ENCODE assay signal across 11 mouse cellular contexts in genomic region chr4:141303402-141304222, GRCm38 (mm10). TPM values are rescaled to one million over a fixed set of nuclear protein-coding genes. Genes with fewer than 3 reads are reported as not detected.
DNase-seq lines count a peak whose midpoint lies in the region; ATAC-seq and TF ChIP-seq lines count a peak whose summit lies in the region.
"Had no signal": no experiment of that assay in that cellular context is flagged by ENCODE, and none has a peak within 500 bp of the region (broad histone marks: within the 10 kb centered on the region; RNA-seq: fewer than 3 reads in every experiment).

No protein-coding gene starts in this region.

- ATAC-seq in kidney, embryonic 16.5 days (ENCODE audit: low FRiP score, low TSS enrichment) = peak; percentile 59
- ATAC-seq in embryonic facial prominence, embryonic 15.5 days (ENCODE audit: insufficient number of reproducible peaks, low FRiP score, low TSS enrichment, low read depth) = no peak
- ATAC-seq in liver, embryonic 14.5 days (ENCODE audit: insufficient read depth) = no peak
- ATAC-seq in erythroid progenitor cell, adult 5-6 weeks (replicated peaks; ENCODE audit: low FRiP score, poor library complexity, severe bottlenecking) = no peak
- ATAC-seq: forebrain, embryonic 14.5 days had no signal

- peaks cover 58% of the 10 kb centered on the region for H3K4me1 ChIP-seq in kidney, embryonic 16.5 days (ENCODE audit: insufficient read depth, low read length)
- H3K4me1 ChIP-seq in bone marrow, adult 2 months (ENCODE audit: control insufficient read depth, insufficient read depth, low read length) = no peaks in the 10 kb centered on the region
- peaks cover 47% of the 10 kb centered on the region for H3K4me1 ChIP-seq in embryonic facial prominence, embryonic 15.5 days
- H3K4me1 ChIP-seq in liver, embryonic 14.5 days (replicated peaks; ENCODE audit: control insufficient read depth in 2 of 2, insufficient read depth in 2 of 2, low read length in 1 of 2) = peaks cover 0 to 5% of the 10 kb centered on the region in 2 experiments; a peak in 1 of 4 replicates
- peaks cover 31% of the 10 kb centered on the region for H3K4me1 ChIP-seq in thymus, adult 2 months (replicated peaks; ENCODE audit: control insufficient read depth, insufficient read depth, low read length)

- peaks cover 2% of the 10 kb centered on the region; the same call in 1 of the 2 replicates for H3K36me3 ChIP-seq in kidney, embryonic 16.5 days (ENCODE audit: insufficient read depth, low read length)
- H3K36me3 ChIP-seq in embryonic facial prominence, embryonic 15.5 days = no peaks in the 10 kb centered on the region
- H3K36me3 ChIP-seq in liver, embryonic 14.5 days (replicated peaks; ENCODE audit: control insufficient read depth, insufficient read depth, low read depth) = no peaks in the 10 kb centered on the region
- H3K36me3 ChIP-seq in thymus, adult 2 months (ENCODE audit: control insufficient read depth, insufficient read depth, low read length) = no peaks in the 10 kb centered on the region

- H3K4me3 ChIP-seq in kidney, embryonic 16.5 days (ENCODE audit: low read length) = peak overlapping the region; percentile 68
- peak overlapping the region; percentile 11 for H3K4me3 ChIP-seq in bone marrow, adult 2 months (replicated peaks; ENCODE audit: control insufficient read depth, low read depth, low read length)
- peak overlapping the region; percentile 63 for H3K4me3 ChIP-seq in embryonic facial prominence, embryonic 15.5 days (replicated peaks)
- H3K4me3 ChIP-seq in liver, embryonic 14.5 days (ENCODE audit: insufficient read depth in 1 of 2, low read depth in 2 of 2, low read length in 2 of 2) = no peak overlapping the region
- no peak overlapping the region for H3K4me3 ChIP-seq in thymus, adult 2 months (ENCODE audit: control insufficient read depth, insufficient read depth, low read length)

- peak overlapping the region; percentile 77 for H3K4me2 ChIP-seq in kidney, embryonic 16.5 days (replicated peaks; ENCODE audit: low read depth, low read length)
- peak overlapping the region; percentile 95 for H3K4me2 ChIP-seq in embryonic facial prominence, embryonic 15.5 days (replicated peaks)
- peak overlapping the region; percentile 21; the same call in 1 of the 2 replicates for H3K4me2 ChIP-seq in liver, embryonic 14.5 days (ENCODE audit: low read depth)

- H3K27me3 ChIP-seq in kidney, embryonic 16.5 days (ENCODE audit: insufficient read depth, low read length) = no peaks in the 10 kb centered on the region
- H3K27me3 ChIP-seq in embryonic facial prominence, embryonic 15.5 days = peaks cover 19% of the 10 kb centered on the region
- H3K27me3 ChIP-seq in liver, embryonic 14.5 days (ENCODE audit: control insufficient read depth, insufficient read depth, low read length) = peaks cover 32% of the 10 kb centered on the region
- H3K27me3 ChIP-seq in thymus, adult 2 months (ENCODE audit: control insufficient read depth, insufficient read depth, low read length) = peaks cover 20% of the 10 kb centered on the region

- DNase-seq in kidney, adult 11 months = no peak
- DNase-seq in liver, embryonic 14.5 days (ENCODE audit: low read depth in 3 of 3, low spot score in 3 of 3) = no peak
- no peak for DNase-seq in thymus, adult 2 months
- DNase-seq: cerebellum, adult 11-12 months; kidney, postnatal 25 days had no signal

- TF ChIP-seq EP300 in liver, embryonic 14.5 days (IDR thresholded peaks at IDR 0.05; ENCODE audit: low read depth) = no peak

- no peak for TF ChIP-seq CTCF in bone marrow, adult 2 months (IDR thresholded peaks at IDR 0.05; ENCODE audit: control insufficient read depth, insufficient read depth, low read length)
- no peak for TF ChIP-seq CTCF in liver, embryonic 14.5 days (IDR thresholded peaks at IDR 0.05; ENCODE audit: low read depth)
- no peak for TF ChIP-seq CTCF in thymus, adult 2 months (IDR thresholded peaks at IDR 0.05; ENCODE audit: borderline replicate concordance, control insufficient read depth, extremely low read depth, insufficient read depth, low read length, poor library complexity)

- H3K9ac ChIP-seq in kidney, embryonic 16.5 days (replicated peaks; ENCODE audit: low read length) = peak overlapping the region; percentile 46; the same call in 1 of the 2 replicates
- no peak overlapping the region for H3K9ac ChIP-seq in embryonic facial prominence, embryonic 15.5 days
- no peak overlapping the region for H3K9ac ChIP-seq in liver, embryonic 14.5 days (replicated peaks)

- WGBS in kidney, embryonic 16.5 days = 26% methylated on average over 7 of the region's 7 CpGs
- 68% methylated on average over 7 of the region's 7 CpGs for WGBS in bone marrow, adult 2 months
- 36% methylated on average over 7 of the region's 7 CpGs for WGBS in embryonic facial prominence, embryonic 15.5 days
- WGBS in liver, embryonic 14.5 days (ENCODE audit: insufficient replicate concordance) = 46% methylated on average over 7 of the region's 7 CpGs
- 67% methylated on average over 7 of the region's 7 CpGs for WGBS in thymus, adult 2 months

- TF ChIP-seq POLR2A in bone marrow, adult 2 months (IDR thresholded peaks at IDR 0.05; ENCODE audit: borderline replicate concordance, control insufficient read depth, low read depth, low read length) = no peak
- TF ChIP-seq POLR2A in thymus, adult 2 months (IDR thresholded peaks at IDR 0.05; ENCODE audit: control insufficient read depth, extremely low read depth, insufficient read depth, low read length, poor library complexity) = no peak

- no peaks in the 10 kb centered on the region for H3K9me3 ChIP-seq in kidney, embryonic 16.5 days (ENCODE audit: low read length)
- no peaks in the 10 kb centered on the region for H3K9me3 ChIP-seq in embryonic facial prominence, embryonic 15.5 days (replicated peaks)
- H3K9me3 ChIP-seq in liver, embryonic 14.5 days (ENCODE audit: control insufficient read depth, low read length) = no peaks in the 10 kb centered on the region

- peak overlapping the region; percentile 74 for H3K27ac ChIP-seq in kidney, embryonic 16.5 days (ENCODE audit: low read length)
- H3K27ac ChIP-seq in bone marrow, adult 2 months (ENCODE audit: control insufficient read depth, insufficient read depth, low read depth, low read length, poor library complexity) = no peak overlapping the region
- no peak overlapping the region; the same call in 1 of the 2 replicates for H3K27ac ChIP-seq in embryonic facial prominence, embryonic 15.5 days (replicated peaks)
- no peak overlapping the region for H3K27ac ChIP-seq in liver, embryonic 14.5 days
- no peak overlapping the region for H3K27ac ChIP-seq in thymus, adult 2 months (ENCODE audit: control insufficient read depth, insufficient read depth, low read length)
- H3K27ac ChIP-seq: macrophage had no signal

RNA-seq across cellular contexts. Expression of gene Epha2, which starts 2.6 kb away (rescaled TPM):
- 8.3 and 8.6 TPM in 2 replicates for polyA plus RNA-seq in kidney, embryonic 16.5 days (2015; fragmentation: Nextera tagmentation; extraction: Ambion mirVana)
- 5.7 and 14.2 TPM in 2 replicates for polyA plus RNA-seq in bone marrow, adult 2 months (2011; ENCODE audit: insufficient read depth, insufficient read length, low replicate concordance, missing spikeins)
- polyA plus RNA-seq in embryonic facial prominence, embryonic 15.5 days (2015; fragmentation: Nextera tagmentation; extraction: Ambion mirVana) = 7.4 and 7.6 TPM in 2 replicates
- polyA plus RNA-seq in liver, embryonic 14.5 days (2012; rRNA removed) = 1.6 TPM in 2 replicates
- 0.29 and 0.45 TPM in 2 replicates for polyA plus RNA-seq in liver, embryonic 14.5 days (2014; fragmentation: Nextera tagmentation; extraction: Ambion mirVana)
- 1.3 TPM in 1 of 2 replicates, not detected in the other for total RNA-seq in erythroid progenitor cell, adult 5-6 weeks (2015; ENCODE audit: low replicate concordance)
- 0.39 TPM in 1 of 2 replicates, not detected in the other for total RNA-seq in erythroid progenitor cell, adult 5-6 weeks (2017; ENCODE audit: low replicate concordance)
- 3.6 and 3.9 TPM in 2 replicates for polyA plus RNA-seq in thymus, adult 2 months (2012; rRNA removed)

Comparison
In these comparisons a context has a peak if more than half of its experiments do, and no peak if none do; other contexts are left out.
1. H3K4me2 ChIP-seq: peak in every context shown above with its lines; median percentile 95 in embryonic facial prominence, embryonic 15.5 days; 77 in kidney, embryonic 16.5 days; 21 in liver, embryonic 14.5 days.
2. H3K4me3 ChIP-seq: peak in kidney, embryonic 16.5 days (single experiment), bone marrow, adult 2 months (single experiment) and embryonic facial prominence, embryonic 15.5 days (single experiment); none in liver, embryonic 14.5 days (0 of 2) and thymus, adult 2 months (single experiment).